Mouse (Mus musculus): ENCODE data around the gene Rims1.

GRCm38 (mm10) chr1:22245748-22246147 is 560.0 kb downstream of the Rims1 start:
- no peak for TF ChIP-seq POLR2A (IDR thresholded peaks at IDR 0.05; ENCODE audit: low read depth, low read length)
- no peak for TF ChIP-seq CTCF (IDR thresholded peaks at IDR 0.05; ENCODE audit: borderline replicate concordance, insufficient read depth, low read length)
